Mouse (Mus musculus): ENCODE data around the gene Gad1.

Gene Gad1

GRCm38 (mm10) chr2:70620225-70620624, 67.4 kb downstream of the Gad1 start:
- DNase-seq (ENCODE audit: extremely low read depth, insufficient read length, low spot score), result no peak

- DNase-seq (ENCODE audit: extremely low read depth, insufficient read length, low spot score), result no peak
Measured at GRCm38 (mm10) chr2:70622244-70622643, 69.4 kb downstream of the Gad1 start.

- DNase-seq (ENCODE audit: extremely low read depth, insufficient read length, low spot score), result no peak
Measured at GRCm38 (mm10) chr2:70625761-70626160, 72.9 kb downstream of the Gad1 start.

GRCm38 (mm10) chr2:70628397-70628796, 75.5 kb downstream of the Gad1 start:
- no peak for DNase-seq (ENCODE audit: extremely low read depth, insufficient read length, low spot score)

- no peak for DNase-seq (ENCODE audit: extremely low read depth, insufficient read length, low spot score)
Measured at GRCm38 (mm10) chr2:70629339-70629761, 76.5 kb downstream of the Gad1 start.

- no peak for DNase-seq (ENCODE audit: extremely low read depth, insufficient read length, low spot score)
Measured at GRCm38 (mm10) chr2:70629921-70630320, 77.0 kb downstream of the Gad1 start.

GRCm38 (mm10) chr2:70631321-70631720, 78.4 kb downstream of the Gad1 start:
- no peak for DNase-seq (ENCODE audit: extremely low read depth, insufficient read length, low spot score)

GRCm38 (mm10) chr2:70632412-70632811, 79.5 kb downstream of the Gad1 start:
- DNase-seq (ENCODE audit: extremely low read depth, insufficient read length, low spot score), result no peak

GRCm38 (mm10) chr2:70634028-70634690, 81.3 kb downstream of the Gad1 start:
- DNase-seq (ENCODE audit: extremely low read depth, insufficient read length, low spot score), result no peak

GRCm38 (mm10) chr2:70640968-70641367, 88.1 kb downstream of the Gad1 start:
- DNase-seq (ENCODE audit: extremely low read depth, insufficient read length, low spot score), result no peak

GRCm38 (mm10) chr2:70642971-70643565, 90.2 kb downstream of the Gad1 start:
- DNase-seq (ENCODE audit: extremely low read depth, insufficient read length, low spot score), result no peak

GRCm38 (mm10) chr2:70645266-70645780, 92.5 kb downstream of the Gad1 start:
- DNase-seq (ENCODE audit: extremely low read depth, insufficient read length, low spot score), result no peak

GRCm38 (mm10) chr2:70647681-70648080, 94.8 kb downstream of the Gad1 start:
- no peak for DNase-seq (ENCODE audit: extremely low read depth, insufficient read length, low spot score)

GRCm38 (mm10) chr2:70648271-70648670, 95.4 kb downstream of the Gad1 start:
- DNase-seq (ENCODE audit: extremely low read depth, insufficient read length, low spot score), result no peak

GRCm38 (mm10) chr2:70649471-70649870, 96.6 kb downstream of the Gad1 start:
- no peak for DNase-seq (ENCODE audit: extremely low read depth, insufficient read length, low spot score)

Measured in 3134 (cell line).